Mouse (Mus musculus) layer of hippocampus, adult 11-12 months (tissue): ENCODE measurements at regions not wholly inside any gene's neighbourhood (a gene's known extent, or its start where the extent isn't known, plus 50 kb on each side); places are given as distances from the start of the nearest gene placed in this dataset.
"Not testable (repeated sequence)": the region's sequence is repeated elsewhere in the genome, so short reads cannot be mapped to it uniquely, and the experiment has no call there.

ENCODE experiments used
- DNase-seq: peaks from one replicate; pipeline ENCODE4 v3.0.0; 2022; ENCODE audit warnings: low spot score

GRCm38 (mm10) chr1:157755015-157755649 is 248.6 kb downstream of the Sec16b start:
- DNase-seq = no peak

DNA sequence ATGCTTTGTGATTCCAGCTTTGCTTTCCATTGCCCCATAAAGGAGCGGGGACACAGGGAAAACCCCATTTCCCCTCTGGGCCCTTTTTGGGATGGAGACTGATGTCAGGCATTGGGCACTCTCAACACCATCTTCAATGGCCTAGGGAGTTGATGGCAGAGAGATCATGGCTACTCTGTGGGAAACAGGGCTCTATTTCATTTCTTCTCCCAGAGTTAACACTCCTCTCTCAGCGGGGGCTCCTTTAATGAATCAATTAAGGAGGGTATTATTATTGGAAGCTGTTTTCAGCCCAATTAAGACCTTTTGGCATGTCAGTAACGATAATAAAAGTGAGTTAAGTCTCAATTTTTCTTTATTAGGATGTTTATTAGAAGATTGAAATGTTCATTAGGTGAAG is 250.4 kb downstream of the Sec16b start:
- no peak for DNase-seq

GRCm38 (mm10) chr1:157758337-157758736 is 251.8 kb downstream of the Sec16b start:
- no peak for DNase-seq

DNA sequence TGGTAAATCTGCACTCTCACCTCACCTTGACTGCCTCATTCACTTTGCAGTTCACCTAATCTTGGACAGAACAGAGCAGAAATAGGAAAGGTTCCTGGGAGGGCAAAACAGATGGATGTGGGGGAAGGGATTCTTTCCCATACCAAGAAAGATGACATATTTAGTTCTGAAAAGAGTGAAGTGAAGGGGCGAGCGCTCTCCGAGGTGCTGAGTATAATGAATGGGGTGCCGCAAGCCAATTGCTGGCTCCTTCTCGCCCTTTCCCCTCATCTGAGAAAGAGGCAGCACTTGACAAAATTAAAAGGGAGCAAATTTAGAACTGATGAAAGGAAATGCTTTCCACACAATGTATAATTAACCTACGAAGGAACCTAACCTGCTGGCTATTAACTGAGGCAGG is 261.7 kb downstream of the Sec16b start:
- no peak for DNase-seq

DNA sequence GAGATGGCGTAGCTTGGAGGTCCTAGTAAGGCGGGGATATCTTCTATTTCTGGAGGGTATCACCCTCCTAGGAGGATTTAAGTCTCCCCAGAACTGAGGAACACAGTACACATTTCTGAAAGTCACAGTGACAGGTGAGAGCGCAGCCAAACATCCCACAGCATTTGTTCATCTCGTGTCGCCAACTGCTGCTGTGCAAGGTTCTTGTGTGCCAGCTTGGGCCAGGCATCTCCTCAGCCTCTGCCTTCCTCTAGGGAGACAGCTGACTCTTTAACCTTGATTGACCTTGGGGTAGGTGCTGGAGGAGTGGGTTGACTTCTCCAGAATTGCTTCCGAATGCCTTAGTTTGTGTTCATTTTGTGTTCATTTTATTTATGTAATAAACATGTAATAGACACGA is 291.2 kb downstream of the Sec16b start:
- no peak for DNase-seq

- DNase-seq = no peak
These were observed 292.3 kb downstream of the Sec16b start for GRCm38 (mm10) chr1:157798561-157799553.

DNA sequence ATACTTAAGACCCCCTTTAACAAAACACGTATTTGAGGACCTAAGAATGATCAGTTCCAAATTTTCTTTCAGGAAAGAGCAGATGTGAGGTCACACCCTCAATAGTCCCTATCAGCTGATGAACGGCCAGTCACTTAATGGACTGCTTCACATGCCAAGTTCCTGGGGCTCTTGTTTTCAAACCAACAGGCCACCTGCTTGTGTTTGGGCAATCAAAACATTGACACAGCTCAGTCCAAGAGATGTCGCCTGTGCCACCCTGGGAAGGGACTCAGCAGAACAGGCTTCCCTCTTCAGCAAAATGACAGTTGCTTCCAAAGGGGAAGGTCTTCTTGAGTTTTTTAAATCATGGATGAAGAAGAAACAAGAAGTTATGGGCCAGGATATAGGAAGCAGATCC is 294.6 kb downstream of the Sec16b start:
- DNase-seq = no peak

- DNase-seq = no peak
These were observed 297.7 kb downstream of the Sec16b start for GRCm38 (mm10) chr1:157804229-157804628.

GRCm38 (mm10) chr1:157806296-157806695 is 299.8 kb downstream of the Sec16b start:
- no peak for DNase-seq

DNA sequence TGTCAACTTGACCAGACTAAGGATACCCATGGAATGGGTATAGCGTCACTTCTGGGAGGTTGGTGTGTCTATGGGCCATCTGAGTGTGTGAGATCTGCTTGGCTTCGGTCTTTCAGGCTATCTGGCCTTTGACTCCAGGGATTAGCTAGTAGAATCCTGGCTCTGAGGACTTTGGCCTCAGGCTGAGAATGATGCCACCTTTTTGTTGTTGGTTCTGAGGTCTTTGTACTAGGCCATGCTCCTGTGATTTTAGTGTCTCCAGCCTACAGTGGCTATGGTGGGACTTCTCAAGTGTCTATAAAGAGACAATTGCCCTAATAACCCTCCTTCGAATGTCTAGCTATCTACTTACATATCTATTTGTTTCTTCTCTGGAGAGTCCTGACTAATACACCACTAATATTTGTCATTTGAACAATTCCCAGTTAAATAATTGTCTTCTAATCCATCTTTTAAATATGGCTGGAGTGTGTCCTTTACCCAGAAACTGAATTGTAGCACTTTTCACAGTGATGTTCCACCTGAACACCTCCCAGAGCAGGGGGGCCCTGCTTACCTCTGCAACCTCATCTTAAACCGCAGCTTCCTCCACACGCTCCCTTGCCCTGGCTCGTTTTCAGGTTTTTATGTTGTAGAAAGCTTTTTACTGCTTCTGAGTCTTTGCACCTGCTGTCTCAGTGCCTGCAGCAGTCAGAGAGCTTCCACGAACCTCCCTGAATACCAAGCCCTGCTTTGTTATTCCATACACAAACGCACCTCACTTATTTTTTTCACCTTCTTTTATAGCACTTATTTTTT is 303.3 kb downstream of the Sec16b start:
- DNase-seq = no peak

GRCm38 (mm10) chr1:157810657-157811056 is 304.1 kb downstream of the Sec16b start:
- DNase-seq = no peak

DNA sequence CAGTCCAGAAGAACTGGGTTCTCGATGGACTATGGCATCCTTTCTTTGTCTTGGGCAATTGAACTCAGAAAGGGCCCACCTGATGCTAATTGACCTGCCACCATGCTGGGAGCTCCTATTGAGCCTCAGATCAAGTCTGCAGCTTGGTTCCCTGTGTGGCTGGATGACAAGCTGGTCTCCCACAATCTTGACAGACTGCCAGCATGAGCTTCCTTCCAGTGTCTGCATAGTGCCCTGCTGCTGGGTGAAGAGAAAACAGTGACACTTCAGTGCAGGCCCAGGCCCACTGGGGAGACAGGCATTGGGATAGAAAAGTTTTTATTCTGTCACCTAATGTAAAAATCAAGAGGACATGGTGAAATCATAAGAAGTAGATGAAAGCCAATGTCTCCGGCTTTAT is 321.4 kb downstream of the Sec16b start:
- no peak for DNase-seq

GRCm38 (mm10) chr1:157831511-157831910 is 325.0 kb downstream of the Sec16b start:
- no peak for DNase-seq

DNA sequence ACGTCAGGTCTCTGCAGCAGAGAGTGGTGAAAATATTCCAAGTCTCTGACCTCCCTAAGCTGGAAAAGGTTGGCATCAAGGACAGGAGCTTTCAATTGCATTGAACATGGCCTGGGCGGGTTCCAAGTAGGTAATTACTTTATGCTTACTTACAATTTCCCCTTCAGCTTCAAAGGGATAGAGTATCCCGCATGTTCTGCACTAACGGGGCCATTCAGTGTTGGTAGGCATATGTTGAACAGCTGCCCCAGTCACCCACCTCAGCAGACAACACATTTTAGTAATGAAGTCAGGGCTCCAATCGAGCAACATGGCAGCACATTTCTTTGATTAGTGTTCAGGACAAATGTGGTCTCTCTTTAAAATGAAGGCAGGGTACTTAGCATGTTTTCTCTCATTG is 366.2 kb downstream of the Sec16b start:
- no peak for DNase-seq

DNA sequence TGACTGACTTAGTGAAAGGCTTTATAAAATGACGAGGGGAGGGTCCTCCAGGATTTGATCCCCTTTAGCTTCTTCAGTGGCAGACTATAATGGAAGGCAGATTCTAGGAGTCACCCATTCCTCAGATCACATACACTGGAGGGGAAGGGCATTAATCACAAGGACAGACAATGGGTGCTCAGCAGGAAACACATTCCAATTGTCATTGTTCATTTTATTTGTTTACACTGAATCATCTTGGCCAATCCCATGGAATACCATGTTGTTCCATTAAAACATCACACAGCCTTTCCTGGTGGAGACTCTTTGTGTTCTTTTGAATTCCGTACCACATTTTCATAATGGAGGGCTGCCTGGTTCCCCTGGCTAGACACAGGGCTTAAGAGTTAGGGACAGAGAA is 368.5 kb downstream of the Sec16b start:
- no peak for DNase-seq

DNA sequence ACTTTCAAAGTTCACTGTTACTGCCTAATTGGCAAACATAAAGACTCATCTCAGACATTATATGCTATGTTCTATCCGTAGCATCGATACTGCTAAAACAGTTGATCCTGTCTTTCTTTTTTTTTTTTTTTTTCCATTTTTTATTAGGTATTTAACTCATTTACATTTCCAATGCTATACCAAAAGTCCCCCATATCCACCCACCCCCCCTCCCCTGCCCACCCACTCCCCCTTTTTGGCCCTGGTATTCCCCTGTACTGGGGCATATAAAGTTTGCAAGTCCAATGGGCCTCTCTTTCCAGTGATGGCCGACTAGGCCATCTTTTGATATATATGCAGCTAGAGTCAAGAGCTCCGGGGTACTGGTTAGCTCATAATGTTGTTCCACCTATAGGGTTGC is 370.6 kb downstream of the Sec16b start:
- DNase-seq = not testable (repeated sequence)

DNA sequence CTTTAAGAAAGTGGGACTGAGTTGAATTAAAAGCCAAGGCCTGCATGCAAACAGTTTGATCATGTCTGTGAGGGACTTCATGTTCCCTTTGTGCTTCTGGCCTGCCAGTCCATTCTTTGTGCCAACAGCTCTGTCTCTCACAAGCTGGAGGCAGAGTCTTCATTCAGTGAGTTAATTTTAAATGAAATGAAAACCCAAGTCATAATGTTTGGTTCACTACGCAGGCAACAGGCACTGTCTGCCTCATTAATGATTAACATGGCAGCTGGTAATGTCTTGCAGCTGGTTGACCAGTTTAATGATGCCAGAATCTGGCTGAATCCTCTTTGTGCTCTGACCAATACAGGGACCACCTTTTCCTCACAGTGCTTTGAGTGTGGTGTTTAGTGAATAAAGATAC is 380.6 kb downstream of the Sec16b start:
- peak; percentile 11 for DNase-seq

DNA sequence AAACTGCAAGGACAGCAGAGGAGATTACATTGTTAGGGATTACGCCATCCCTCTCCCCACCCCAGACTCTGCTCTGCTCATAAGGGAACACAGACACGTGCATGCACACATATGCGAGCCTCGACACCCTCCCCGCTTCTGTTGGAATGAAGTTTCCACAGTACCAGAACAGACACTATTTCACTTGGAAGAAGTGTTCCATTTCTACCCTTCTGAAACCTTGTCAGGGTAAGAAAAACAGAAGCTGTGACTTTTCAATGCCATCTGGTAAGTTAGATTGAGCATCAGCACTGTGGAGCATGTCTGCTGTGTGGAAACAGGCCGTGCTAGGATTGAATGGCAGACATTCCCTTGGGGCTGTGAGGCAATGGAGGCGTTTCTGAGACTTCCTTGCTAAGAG is 382.0 kb downstream of the Sec16b start:
- peak; percentile 46 for DNase-seq

DNA sequence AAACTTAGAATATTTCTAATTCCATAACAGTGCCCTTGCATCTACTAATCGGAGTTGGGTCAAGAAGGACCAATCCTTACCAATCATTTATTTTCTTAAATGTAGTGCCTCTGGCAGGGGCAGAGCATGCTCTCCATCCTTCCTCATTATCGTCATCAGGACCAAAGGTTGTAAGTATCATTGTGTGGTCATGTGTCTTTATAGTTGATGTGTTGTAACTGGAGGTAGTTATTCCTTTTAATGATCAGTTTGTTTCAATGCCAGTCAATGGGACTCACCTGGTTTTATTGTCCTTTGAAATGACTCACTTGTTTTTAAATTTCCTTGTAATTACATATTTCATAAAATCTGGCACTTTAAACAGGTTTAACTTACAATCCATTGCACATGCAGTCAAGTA is 399.6 kb downstream of the Sec16b start:
- DNase-seq = no peak

- no peak for DNase-seq
These were observed 418.3 kb downstream of the Brinp2 start for GRCm38 (mm10) chr1:157937800-157938348.

DNA sequence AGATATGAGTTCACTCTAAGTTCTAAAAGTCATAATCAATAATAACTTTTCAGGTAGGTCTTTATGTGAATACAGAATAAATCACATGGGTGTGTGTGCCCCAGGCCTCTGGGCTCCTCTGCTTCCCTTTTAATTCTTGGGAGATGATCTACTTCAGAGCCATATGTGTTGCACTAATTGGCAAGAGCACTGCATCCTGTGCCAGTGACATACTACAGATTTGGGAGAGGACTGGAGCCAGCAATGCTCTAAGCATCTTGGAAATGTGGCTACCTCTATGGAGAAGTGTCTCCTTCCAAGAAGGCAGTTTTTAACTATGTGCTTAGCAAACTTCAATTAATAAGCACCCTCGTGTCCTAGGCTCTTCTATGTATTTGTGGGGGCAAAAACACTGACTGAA is 416.6 kb downstream of the Brinp2 start:
- peak; percentile 9 for DNase-seq

DNA sequence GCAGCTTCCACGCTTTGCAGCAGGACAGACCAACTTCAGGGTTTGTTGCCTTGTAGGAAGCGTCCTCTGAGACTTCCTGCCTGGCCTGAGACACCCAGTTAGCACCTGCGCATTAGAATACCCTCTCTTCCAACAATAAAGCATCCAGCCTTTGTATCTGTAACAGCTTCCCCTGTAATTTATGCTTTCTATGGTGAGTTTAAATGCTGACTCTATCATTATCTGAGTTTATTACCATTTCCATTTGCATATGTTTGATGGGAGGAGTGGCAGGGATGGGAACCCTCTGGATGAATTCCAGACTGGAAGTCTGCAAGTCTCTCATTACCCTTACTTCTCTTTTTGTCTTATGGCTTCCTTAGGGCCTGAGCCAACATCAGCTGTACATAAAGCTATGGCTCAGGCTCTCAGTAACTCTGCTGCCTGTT is 415.8 kb downstream of the Brinp2 start:
- no peak for DNase-seq
